Mouse (Mus musculus) kidney, postnatal 0 days (tissue): ENCODE results near the gene D1Ertd622e. TPM values are rescaled to one million over a fixed set of nuclear protein-coding genes. Genes with fewer than 3 reads are reported as not detected.

Source experiments
- ATAC-seq: fragments of 200-750 bp; cut with Nextera tagmentation; replicated peaks from 2 replicates; pipeline ENCODE4 v1.8.0; 2017; ENCODE audit warnings: low read depth, moderate number of reproducible peaks, moderate TSS enrichment, moderate library complexity; ENCODE audit not compliant: low FRiP score
- DNase-seq: peaks from one replicate; pipeline ENCODE4 v3.0.0-alpha.2; 2016; ENCODE audit warnings: low spot score
- H3K27ac ChIP-seq: fragments of 300-500 bp; sonication (generic); 2 replicates; pipeline ENCODE4 v1.5.1; 2014; ENCODE audit warnings: mild to moderate bottlenecking
- H3K27me3 ChIP-seq: fragments of 300-500 bp; sonication (generic); 2 replicates; pipeline ENCODE4 v1.6.1; 2014; ENCODE audit warnings: low read length, mixed read lengths; ENCODE audit not compliant: insufficient read depth
- H3K36me3 ChIP-seq: fragments of 300-500 bp; sonication (generic); 2 replicates; pipeline ENCODE4 v1.6.1; 2014; ENCODE audit warnings: low read length, mixed read lengths; ENCODE audit not compliant: insufficient read depth
- H3K4me1 ChIP-seq: fragments of 300-500 bp; sonication (generic); replicated peaks from 2 replicates; pipeline ENCODE4 v1.6.1; 2014; ENCODE audit warnings: antibody characterized with exemption, low read length, mixed read lengths; ENCODE audit not compliant: insufficient read depth
- H3K4me2 ChIP-seq: fragments of 300-500 bp; sonication (generic); 2 replicates; pipeline ENCODE4 v1.6.1; 2014; ENCODE audit warnings: mild to moderate bottlenecking, low read length, moderate library complexity, mixed read lengths
- H3K4me3 ChIP-seq: fragments of 300-500 bp; sonication (generic); replicated peaks from 2 replicates; pipeline ENCODE4 v1.5.1; 2014; ENCODE audit warnings: low read depth, low read length
- H3K9ac ChIP-seq: fragments of 300-500 bp; sonication (generic); 2 replicates; pipeline ENCODE4 v1.6.1; 2014; ENCODE audit warnings: low read depth, low read length
- H3K9me3 ChIP-seq: fragments of 300-500 bp; sonication (generic); replicated peaks from 2 replicates; pipeline ENCODE4 v1.6.1; 2016; ENCODE audit warnings: low read length, inconsistent platforms, mixed read lengths
- CTCF ChIP-seq: IDR thresholded peaks from 2 replicates; pipeline ENCODE4 v1.5.1; 2016; ENCODE audit warnings: antibody characterized with exemption, low read depth, mild to moderate bottlenecking, moderate library complexity
- WGBS: fragments of 180-500 bp; shearing (Covaris S2); extraction: QIAGEN DNeasy Blood & Tissue Kit; methylation state at CpG from one replicate; pipeline ENCODE4 v1.1.7; 2014; 5-methylcytosine and 5-hydroxymethylcytosine counted together
- polyA plus RNA-seq: library from polyadenylated mRNA; unstranded; fragments of >200 nt; fragmentation: Nextera tagmentation; extraction: Ambion mirVana; gene quantifications from 2 replicates; pipeline ENCODE4 v1.2.1, GENCODE M21; 2015

Gene D1Ertd622e
- polyA plus RNA-seq, 1 experiment from 2014 or later, result 21.5 TPM

DNA sequence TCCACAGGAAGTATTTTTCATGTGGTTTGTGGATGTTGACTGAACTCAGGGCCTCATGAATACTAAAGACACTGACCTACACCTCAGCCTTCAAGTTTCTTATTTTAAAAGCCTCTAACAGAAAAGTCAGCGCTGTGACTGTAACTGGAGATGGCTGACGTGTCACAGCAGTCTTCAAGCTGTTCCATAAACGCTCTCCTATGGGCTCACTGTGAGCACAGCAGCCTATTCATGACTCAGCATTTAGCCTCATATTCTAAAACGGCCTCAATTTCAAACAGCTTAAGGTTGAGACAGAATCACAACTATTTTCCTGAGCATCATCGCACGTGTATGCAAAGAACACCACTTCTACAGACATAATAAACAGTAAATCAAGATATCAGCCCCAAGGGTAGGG lies 11.8 kb downstream of the D1Ertd622e start:
- DNase-seq, result peak; percentile 43
- H3K36me3 ChIP-seq, result 0 out of 2 replicates have a peak, but pooled peaks cover 4% of the 10 kb centered on the region
- no peak overlapping the region for H3K4me3 ChIP-seq
- peaks cover 4% of the 10 kb centered on the region; the same call in 1 of the 2 replicates for H3K4me1 ChIP-seq
- H3K4me2 ChIP-seq, result no peak overlapping the region
- 27% methylated on average over 6 of the region's 6 CpGs for WGBS
- H3K9ac ChIP-seq, result no peak overlapping the region
- TF ChIP-seq CTCF, result no peak
- 0 out of 2 replicates have a peak, but pooled peaks have one; percentile 45 for ATAC-seq
- no peaks in the 10 kb centered on the region for H3K27me3 ChIP-seq
- no peaks in the 10 kb centered on the region; the same call in 1 of the 2 replicates for H3K9me3 ChIP-seq
- no peak overlapping the region for H3K27ac ChIP-seq

DNA sequence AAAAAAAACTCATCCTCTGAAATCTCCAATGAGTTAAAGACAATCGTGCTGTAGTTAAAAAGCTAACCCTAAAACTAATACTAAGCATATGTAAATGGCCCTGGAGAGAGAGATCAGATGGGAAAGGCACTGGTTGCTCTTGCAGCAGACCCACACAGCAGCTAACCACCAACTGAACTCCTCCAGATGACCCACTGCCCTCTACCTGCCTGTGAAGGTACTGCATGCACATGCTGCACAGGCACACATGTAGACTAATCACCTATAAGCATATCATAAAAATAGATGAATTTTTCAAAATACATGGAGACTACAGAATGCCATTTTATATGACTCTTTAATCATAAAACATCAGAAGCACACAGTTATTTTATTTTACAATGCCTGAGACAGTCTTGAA lies 14.8 kb downstream of the D1Ertd622e start:
- no peak overlapping the region for H3K27ac ChIP-seq
- no peaks in the 10 kb centered on the region for H3K27me3 ChIP-seq
- 94% methylated on average over 1 of the region's 1 CpGs for WGBS
- DNase-seq (no peak), ATAC-seq (no peak)
- TF ChIP-seq CTCF, result peak; percentile 42
- H3K9ac ChIP-seq, result no peak overlapping the region
- H3K4me1 ChIP-seq, result no peaks in the 10 kb centered on the region; the same call in 1 of the 2 replicates
- no peak overlapping the region for H3K4me3 ChIP-seq
- 0 out of 2 replicates have a peak, but pooled peaks cover 4% of the 10 kb centered on the region for H3K36me3 ChIP-seq
- H3K9me3 ChIP-seq, result no peaks in the 10 kb centered on the region; the same call in 1 of the 2 replicates
- H3K4me2 ChIP-seq, result no peak overlapping the region

GRCm38 (mm10) chr1:97634104-97634503 lies 27.8 kb downstream of the D1Ertd622e start:
- H3K4me1 ChIP-seq, result no peaks in the 10 kb centered on the region
- no peak overlapping the region for H3K9ac ChIP-seq
- 76% methylated on average over 8 of the region's 8 CpGs for WGBS
- no peaks in the 10 kb centered on the region for H3K9me3 ChIP-seq
- no peak overlapping the region for H3K4me2 ChIP-seq
- H3K36me3 ChIP-seq, result peaks cover 4% of the 10 kb centered on the region; the same call in 1 of the 2 replicates
- H3K27ac ChIP-seq, result no peak overlapping the region
- no peak for TF ChIP-seq CTCF
- H3K4me3 ChIP-seq, result no peak overlapping the region
- ATAC-seq (0 out of 2 replicates have a peak, but pooled peaks have one; percentile 21), DNase-seq (peak; percentile 24)
- H3K27me3 ChIP-seq, result no peaks in the 10 kb centered on the region

DNA sequence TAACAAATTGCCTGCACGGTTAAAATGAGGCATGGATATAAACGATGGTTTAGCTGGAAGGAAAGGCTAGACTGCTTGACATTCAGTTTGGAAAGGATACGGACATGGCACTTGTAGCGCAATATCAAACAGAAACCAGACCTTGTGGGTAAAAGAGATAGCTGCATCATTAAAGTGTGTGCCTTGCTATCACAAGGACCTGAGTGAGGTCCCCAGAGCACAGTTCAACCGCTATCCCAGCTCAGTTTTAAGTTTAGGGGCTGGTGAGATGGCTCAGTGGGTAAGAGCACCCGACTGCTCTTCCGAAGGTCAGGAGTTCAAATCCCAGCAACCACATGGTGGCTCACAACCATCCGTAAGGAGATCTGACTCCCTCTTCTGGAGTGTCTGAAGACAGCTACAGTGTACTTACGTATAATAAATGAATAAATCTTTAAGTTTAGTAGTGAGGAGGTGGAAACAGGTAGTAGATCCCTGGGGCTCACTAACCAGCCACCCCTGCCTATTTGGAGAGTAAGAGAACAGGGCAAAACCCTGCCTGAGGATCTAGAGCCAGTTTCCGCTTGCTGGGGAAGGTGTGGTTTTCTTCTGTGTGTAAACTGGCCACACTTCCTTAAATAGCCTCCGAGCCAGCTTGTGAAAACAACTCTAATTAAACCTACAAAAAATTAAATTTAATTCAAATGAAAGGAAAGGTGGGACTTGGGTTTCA lies 29.2 kb downstream of the D1Ertd622e start:
- DNase-seq (no peak), ATAC-seq (no peak)
- H3K9me3 ChIP-seq, result no peaks in the 10 kb centered on the region
- no peak overlapping the region for H3K27ac ChIP-seq
- H3K4me1 ChIP-seq, result no peaks in the 10 kb centered on the region
- no peaks in the 10 kb centered on the region for H3K27me3 ChIP-seq
- no peak overlapping the region for H3K4me2 ChIP-seq
- TF ChIP-seq CTCF, result no peak
- 0 out of 2 replicates have a peak, but pooled peaks cover 2% of the 10 kb centered on the region for H3K36me3 ChIP-seq
- WGBS, result 82% methylated on average over 11 of the region's 11 CpGs
- no peak overlapping the region for H3K9ac ChIP-seq
- no peak overlapping the region for H3K4me3 ChIP-seq

DNA sequence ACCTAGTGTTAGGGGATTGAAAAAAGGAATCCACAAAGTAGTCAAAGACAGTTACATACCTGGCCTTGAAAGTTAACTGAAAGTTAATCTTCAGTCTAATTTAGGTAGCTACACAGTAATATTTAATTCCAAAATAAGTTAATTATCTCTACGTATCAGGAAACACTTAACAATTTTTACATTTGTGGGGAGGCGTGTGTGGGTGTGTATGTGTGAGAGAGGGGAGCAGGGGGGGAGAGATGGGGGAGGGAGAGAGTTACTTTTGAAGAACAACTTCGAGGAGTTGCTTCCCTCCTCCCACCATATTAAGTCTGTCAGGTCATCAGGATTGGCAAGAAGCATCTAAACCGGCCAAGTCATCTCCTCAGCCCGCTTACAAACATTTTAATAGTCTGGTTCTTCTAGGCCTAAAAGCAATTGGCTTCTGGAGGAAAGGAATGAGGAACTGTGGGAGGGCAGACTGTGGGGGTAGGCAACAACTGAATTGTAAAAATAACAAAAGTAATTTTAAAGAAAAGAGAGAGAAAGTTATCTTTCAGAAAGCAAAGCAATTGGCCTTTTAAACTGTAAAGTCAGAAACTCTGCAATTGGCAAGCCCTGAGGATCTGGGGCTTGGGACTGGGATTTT lies 29.9 kb downstream of the D1Ertd622e start:
- H3K4me2 ChIP-seq, result no peak overlapping the region
- H3K27me3 ChIP-seq, result no peaks in the 10 kb centered on the region
- H3K9ac ChIP-seq, result no peak overlapping the region
- H3K4me3 ChIP-seq, result no peak overlapping the region
- H3K9me3 ChIP-seq, result no peaks in the 10 kb centered on the region
- 51% methylated on average over 5 of the region's 5 CpGs for WGBS
- DNase-seq (no peak), ATAC-seq (no peak)
- no peak overlapping the region for H3K27ac ChIP-seq
- no peak for TF ChIP-seq CTCF
- 0 out of 2 replicates have a peak, but pooled peaks cover 2% of the 10 kb centered on the region for H3K36me3 ChIP-seq
- H3K4me1 ChIP-seq, result no peaks in the 10 kb centered on the region

DNA sequence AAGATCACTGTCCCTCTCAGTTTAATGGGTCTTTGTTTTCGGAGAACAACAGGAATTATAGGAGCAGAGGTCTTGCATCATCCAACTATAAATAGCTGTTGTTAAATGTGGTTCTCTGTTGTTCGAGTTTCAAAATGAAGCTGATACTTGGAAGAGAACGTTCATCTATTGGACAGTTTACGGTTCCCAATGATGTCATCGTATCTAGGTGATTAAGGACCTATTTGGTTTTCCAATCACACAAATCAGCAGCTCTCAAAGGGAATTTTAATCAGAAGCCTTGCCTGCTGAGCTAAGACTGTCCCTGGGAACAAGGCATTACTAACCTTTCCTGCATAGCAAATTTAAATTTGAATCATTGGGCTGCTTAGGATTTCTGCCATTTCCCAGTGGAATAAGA lies 31.7 kb downstream of the D1Ertd622e start:
- Histone ChIP-seq H3K36me3 (no peaks in the 10 kb centered on the region), H3K9me3 (no peaks in the 10 kb centered on the region), H3K4me1 (no peaks in the 10 kb centered on the region), H3K27ac (no peak overlapping the region), H3K27me3 (no peaks in the 10 kb centered on the region), H3K4me2 (no peak overlapping the region), H3K9ac (no peak overlapping the region), H3K4me3 (no peak overlapping the region)
- WGBS, result 73% methylated on average over 5 of the region's 5 CpGs
- ATAC-seq (no peak), DNase-seq (no peak)
- no peak for TF ChIP-seq CTCF
